Mouse (Mus musculus) urinary bladder, postnatal 4 days (tissue): ENCODE measurements around the gene Skap1.
"Not testable (repeated sequence)": the region's sequence is repeated elsewhere in the genome, so short reads cannot be mapped to it uniquely, and the experiment has no call there.

Experiments
- DNase-seq, 2 experiments: peaks; one replicate each; pipeline ENCODE4 v3.0.0; 2021 to 2022; ENCODE audit warnings: low spot score in 2 of 2

Skap1 gene

GRCm38 (mm10) chr11:96747555-96747954 is 283.2 kb downstream of the Skap1 start:
- no peak for DNase-seq

DNA sequence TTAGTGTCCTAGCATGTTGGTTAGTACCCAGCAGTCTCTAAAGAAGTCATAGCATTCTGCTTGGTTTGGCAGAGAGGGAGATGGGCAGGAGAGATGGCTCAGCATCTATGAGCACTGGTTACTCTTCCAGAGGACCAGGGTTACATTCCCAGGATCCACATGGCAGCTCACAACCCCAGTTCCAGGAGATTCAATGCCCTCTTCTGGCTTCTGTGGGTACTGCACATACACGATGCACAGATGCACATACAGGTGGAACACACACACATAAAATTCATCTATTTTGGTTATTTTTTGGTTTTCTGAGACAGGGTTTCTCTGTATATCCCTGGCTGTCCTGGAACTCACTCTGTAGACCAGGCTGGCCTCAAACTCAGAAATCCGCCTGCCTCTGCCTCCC is 290.9 kb downstream of the Skap1 start:
- no peak for DNase-seq

- no peak for DNase-seq
Measured at GRCm38 (mm10) chr11:96757421-96757820, 293.0 kb downstream of the Skap1 start.

GRCm38 (mm10) chr11:96758402-96758801 is 294.0 kb downstream of the Skap1 start:
- no peak for DNase-seq

GRCm38 (mm10) chr11:96760042-96760441 is 295.6 kb downstream of the Skap1 start:
- no peak for DNase-seq

DNA sequence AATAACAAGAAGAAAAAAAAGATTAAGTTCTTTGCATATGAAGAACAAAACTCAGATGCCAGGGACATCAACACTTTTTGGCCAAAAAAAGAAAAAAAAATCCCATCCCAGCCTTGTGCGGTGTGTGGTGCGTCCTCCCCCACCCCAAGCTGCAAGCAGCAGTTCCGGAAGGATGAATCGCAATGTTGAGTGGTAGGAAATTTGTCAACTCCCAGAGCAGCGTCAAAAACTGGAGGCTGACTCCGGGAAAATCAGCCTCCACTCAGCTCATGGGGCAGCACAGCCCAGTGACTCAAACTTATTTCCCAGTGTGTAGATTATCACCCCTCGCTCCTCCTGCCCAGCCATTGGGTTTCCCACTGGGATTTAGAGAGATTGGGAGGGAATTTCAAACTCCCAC is 297.6 kb downstream of the Skap1 start:
- no peak for DNase-seq

DNA sequence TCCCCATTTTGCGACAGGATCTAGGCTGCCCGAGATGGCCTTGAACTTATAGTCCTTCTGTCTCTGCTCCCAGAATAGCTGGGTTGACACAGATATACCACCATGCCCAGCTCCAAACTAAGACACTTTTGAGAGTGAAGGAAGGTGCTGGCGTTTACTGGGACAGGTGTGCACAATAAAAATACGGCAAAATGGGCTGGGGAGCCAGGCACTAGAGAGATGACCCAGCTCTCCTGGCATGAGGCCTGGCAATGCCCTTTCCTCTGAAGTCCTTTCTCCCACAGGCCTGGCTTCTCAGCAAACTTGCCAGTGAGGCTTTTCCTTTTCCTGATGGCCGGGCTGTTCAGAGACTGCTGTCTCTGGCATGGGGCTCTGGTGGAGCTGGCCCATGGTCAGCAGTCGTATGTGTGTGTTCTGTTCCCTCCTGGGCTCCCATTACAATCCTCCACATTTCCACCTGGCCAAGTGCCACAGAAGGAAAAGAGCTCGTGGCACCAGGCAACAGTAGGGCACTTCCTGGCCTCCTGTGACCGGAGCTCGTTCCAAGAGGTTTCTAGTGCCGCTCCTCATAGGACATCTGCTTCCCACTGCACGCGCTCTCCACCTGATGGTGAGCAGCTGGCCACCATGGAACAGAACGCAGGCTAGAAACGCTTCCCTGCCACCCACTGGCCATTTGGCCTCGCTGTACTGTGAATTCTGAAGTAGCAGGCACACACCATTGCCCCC is 298.5 kb downstream of the Skap1 start:
- no peak for DNase-seq

DNA sequence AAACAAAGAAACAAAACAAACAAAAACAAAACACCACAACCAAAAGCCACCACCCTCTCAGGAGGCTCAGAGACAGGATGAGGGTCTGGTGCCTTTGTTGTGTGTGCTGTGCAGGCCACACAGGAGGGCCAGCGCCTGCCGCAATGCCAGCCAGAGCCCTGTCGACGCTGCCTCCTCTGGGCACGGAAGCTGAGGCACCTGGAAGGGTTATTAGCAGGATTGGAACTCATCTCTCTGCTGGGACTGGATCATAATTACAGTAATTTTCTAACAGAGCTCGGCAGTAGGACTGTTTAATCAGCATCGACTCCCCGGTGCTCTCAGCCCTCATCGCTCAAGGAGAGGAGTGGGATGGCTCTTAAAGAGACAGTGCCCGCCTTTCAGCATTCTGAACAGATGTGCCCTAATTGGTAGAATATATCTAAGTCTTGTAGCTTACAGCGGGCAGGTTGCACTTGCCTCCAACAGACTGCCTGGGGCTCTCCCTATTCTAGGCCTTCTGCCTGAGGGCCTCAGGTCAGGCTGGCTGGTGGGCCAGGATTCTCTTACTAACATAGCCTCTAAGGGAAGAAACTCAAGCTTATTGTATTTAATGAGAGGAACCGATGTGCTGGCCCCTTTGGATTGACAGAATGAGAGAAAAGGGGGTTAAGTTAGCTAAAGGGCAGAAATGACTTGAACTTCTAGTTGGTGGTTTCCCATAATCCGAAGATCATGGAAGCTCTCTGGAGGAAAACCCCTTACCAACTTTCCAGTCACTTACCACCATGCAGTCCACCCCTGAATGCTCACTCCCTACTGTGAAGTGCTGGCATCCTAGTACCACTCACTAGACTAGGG is 300.3 kb downstream of the Skap1 start:
- no peak for DNase-seq

GRCm38 (mm10) chr11:96765645-96766044 is 301.3 kb downstream of the Skap1 start:
- DNase-seq = no peak

DNA sequence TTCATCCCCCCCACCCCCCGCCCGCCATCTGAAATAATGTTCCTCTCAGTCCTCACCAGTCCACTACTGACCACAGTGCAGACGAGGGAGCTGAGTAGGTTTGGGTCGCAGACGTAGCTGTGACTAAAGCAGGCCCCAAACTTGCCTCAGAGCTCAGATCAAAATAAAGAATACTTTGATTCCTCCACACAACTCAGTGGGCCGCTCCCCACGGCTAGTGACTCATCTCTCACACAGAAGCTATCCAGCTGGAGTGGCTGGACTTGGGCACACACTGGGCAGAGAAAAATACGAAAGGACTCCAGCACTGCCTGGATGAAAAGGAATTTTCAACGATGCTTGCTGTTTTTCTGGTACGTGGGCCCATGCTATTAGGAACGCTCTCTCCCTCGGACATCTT is 302.2 kb downstream of the Skap1 start:
- DNase-seq = no peak

GRCm38 (mm10) chr11:96767096-96767495 is 302.7 kb downstream of the Skap1 start:
- DNase-seq = no peak

DNA sequence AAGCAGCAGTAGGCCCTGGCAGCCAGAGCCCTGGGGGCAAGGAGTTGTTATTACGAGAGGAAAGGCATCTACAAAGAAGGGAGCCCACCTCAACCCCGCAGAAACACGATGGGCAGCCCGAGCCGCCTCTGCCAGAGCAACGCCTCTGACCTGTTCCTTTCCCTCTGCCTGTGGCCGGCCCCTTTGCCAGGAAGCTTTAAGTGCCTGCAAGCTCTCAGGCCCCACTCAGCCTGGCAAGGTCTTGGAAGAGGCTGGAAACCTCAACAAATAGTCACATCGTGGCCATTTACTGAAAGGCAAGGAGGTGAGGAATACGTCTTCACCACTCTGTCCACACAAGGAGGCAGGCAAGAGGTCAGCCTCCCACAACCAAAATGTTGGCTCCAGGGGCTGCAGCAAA is 303.8 kb downstream of the Skap1 start:
- no peak for DNase-seq

DNA sequence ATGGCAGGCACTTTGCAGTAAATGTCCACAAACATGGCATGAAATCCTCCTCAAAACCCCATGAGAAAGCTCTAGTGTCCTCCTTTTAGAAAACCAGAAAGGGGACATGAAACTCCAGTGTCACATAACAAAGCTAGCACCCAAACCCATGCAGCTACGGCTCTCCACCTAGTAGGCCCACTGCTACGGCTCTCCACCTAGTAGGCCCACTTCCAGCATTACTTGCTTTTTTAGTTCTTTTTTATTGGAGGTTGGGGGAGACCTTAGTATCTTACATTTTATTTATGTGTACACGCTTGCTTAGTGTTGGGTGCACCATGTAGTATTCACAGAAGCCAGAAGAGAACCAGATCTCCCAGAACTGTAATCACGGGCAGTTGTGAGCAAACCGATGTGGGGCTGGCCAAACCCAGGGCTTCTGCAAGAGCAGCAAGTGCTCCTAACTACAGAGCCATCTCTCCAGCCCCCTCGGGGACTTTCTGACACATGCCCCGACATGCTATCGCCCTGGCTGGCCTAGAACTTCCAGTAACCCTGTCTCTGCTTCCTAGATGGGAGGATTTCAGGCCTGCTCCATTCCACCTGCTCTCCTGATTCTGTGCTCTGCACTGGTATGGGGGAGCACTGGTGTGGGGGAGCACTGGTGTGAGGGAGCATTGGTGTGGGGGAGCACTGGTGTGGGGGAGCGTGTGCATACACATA is 307.0 kb downstream of the Skap1 start:
- no peak for DNase-seq

- DNase-seq = no peak
Measured at GRCm38 (mm10) chr11:96772413-96772812, 308.0 kb downstream of the Skap1 start.

DNA sequence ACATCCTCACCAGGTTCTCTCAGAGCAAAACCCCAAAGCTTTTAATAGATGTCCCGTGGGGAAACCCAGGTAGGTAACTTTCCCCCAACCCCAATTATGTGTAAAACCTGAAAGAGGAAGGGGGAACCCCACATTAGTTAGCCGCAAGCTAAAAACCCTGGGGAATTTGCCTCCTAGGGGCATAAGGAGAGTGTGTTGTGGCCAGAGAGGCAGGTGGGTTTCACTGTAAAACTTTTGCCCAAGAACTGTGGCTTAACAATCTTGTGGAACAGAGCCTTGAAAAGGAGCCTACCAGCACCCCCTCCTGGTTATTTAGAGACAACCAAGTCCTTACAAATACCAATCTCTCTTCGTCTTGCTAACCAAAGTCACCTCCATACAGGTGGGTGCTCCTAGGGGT is 310.1 kb downstream of the Skap1 start:
- DNase-seq = no peak

DNA sequence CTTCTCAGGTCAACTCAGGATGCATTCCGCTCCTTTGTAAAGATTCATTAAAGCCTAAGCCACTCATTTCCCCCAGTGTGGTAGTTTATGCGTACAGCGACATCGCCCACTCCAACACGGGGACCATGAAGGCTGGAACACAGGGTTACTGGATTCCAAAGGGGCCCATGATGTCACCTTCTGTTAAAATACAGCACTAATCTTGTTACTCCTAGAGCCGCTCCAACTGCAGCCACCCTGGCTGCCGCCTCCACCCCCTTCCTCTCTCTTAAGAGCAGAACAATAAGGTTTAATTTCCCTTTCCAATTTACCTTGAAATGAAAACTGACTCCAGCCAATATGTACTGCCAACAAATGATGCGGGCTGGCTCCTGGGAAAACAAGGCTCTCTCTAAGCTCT is 310.7 kb downstream of the Skap1 start:
- DNase-seq = no peak

DNA sequence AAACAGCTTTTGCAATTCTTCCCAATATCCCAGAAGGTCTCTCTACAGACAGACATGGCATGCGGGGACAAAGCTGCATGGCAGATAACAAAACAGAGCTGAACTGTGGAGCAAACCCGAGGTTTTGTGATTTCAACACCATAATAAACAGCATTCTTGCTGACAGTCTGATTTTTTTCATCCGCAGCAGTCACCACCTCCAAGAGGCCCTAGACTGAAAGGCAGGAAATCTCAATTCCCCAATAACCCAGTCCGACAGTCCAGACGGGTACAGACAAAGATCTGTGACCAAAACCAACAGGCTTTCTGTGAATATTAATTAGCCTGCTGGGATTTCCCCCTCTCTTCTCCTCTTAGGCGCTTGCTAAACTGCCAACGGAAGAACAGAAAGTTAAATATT is 311.3 kb downstream of the Skap1 start:
- no peak for DNase-seq

DNA sequence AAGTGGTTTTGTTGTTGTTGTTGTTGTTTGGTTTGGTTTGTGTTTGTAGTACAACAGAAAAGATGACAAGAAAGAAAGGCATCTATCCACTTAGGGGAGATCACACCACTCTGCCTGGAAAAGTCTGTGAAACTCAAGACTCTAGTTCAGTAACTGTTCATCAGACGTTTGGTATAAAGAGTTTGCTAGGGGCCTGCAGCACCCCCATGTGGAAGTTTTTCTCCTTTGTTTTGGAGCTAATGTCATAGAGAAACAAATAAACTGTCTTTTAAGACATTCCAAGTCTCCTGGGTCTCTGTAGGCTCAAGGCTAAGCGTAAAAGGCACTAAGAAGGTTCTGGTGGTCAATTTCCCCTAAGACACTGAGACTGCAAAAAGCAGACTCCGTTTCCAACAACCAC is 311.7 kb downstream of the Skap1 start:
- no peak for DNase-seq

DNA sequence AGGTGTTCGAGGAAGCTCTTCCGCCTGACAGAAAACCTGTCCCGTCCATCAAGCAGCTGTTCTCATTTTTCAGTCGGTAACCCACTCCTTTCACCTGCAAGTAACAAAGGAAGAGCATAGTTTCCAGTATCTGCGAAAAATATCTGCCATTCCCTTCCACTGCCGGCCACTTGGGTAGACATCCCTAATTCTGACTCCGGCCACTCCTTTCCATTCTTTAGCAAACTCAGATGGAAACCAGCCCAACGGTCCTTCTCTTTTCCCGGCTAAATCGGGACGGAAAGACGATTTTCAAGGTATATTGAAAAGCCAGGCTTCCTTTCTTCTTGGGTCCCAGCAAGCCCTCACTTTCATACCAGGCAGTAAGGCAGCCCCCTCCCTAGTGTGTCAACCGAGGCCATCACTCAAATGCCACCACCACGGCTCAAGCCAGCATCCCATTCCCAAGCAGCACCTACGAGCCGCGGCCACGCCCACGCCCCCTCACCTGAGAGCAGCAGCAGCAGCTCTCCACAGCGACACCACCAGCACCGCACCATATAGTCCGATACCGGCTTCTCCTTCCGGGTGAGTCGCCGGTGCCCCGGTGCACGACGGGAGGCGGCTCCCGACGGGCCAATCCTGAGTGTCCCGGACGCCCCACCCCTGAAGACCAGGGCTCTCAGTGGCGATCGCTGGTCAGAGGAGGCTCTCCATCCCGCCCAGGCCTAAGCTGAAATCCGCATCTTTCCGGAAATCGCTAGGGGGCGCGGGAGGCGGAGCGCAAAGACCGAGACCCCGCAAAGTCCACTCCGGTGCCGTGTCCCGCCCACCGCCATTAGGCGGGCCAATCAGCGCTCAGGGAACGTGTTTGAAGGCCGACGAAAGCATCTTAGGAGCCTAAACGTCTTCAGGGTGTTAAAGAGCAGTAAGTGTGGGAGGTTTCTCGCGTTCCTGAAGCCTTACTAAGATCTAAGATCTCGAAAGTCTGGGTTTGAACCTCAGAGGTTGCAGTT is 312.9 kb downstream of the Skap1 start, which contains the start of gene Snx11:
Snx11 (minus strand) TSS at position 592 of the 995 bp plus-strand sequence.
- peak; percentile 99 for DNase-seq

DNA sequence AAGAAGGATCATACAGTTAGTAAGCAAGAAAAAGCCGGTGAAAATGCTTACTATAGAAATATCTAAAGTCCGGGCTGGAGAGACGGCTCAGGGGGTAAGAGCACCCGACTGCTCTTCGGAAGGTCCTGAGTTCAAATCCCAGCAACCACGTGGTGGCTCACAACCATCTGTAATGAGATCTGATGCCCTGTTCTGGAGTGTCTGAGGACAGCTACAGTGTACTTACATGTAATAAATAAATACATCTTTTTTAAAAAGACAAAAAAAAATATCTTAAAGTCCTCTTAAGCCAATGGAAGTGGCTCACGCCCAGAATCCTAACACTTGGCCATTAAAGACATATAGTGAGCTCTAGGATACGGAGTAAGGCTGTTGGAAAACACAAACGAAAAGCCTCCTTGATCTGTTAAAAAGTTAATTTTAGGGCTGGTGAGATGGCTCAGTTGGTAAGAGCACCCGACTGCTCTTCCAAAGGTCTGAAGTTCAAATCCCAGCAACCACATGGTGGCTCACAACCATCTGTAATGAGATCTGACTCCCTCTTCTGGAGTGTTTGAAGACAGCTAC is 313.8 kb downstream of the Skap1 start:
- DNase-seq = not testable (repeated sequence)

DNA sequence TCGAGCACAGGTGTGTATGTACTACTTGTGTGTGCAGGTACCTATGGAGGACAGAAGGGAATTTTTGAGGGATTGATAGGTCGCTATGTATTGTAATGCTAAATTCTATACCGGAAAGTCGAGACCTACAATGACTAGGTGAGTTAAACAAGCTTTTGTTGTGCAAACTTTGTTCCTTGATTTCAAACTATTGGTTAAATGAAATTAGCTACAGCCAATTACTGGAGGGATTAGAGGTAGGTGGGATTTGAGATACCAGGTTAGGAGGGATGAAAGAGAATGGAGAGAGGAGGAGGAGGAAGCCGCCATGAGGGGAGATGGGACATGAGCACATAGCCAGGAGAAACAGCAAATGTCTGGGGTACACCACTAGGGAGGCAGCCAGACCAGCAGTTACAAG is 315.9 kb downstream of the Skap1 start:
- DNase-seq = no peak
